In genomic region chr10:17721602-17722121, GRCm38 (mm10) we compare ENCODE assay signal across 7 mouse cellular contexts. TPM values are rescaled to one million over a fixed set of nuclear protein-coding genes. Genes with fewer than 3 reads are reported as not detected.
DNase-seq lines count a peak whose midpoint lies in the region; ATAC-seq and TF ChIP-seq lines count a peak whose summit lies in the region.

No protein-coding gene starts in this region.

- peak; percentile 34 to 57 for DNase-seq in thymus, postnatal 10 days (ENCODE audit: low spot score in 2 of 2)
- DNase-seq in thymus, postnatal 25 days, result no peak
- peak; percentile 93 for DNase-seq in brain, embryonic 14.5 days (ENCODE audit: low read depth)
- peak; percentile 29 for DNase-seq in gastrocnemius, postnatal 10 days
- DNase-seq in induced T-regulatory cell, adult 2 months (ENCODE audit: low read depth), result peak; percentile 79
- peak; percentile 37 for DNase-seq in liver, postnatal 0 days

- 0% methylated on average over 21 of the region's 21 CpGs for whole genome bisulfite sequencing in liver, postnatal 0 days (ENCODE audit: insufficient replicate concordance)
- WGBS in neural tube, embryonic 15.5 days, result under 1% methylated on average over 21 of the region's 21 CpGs

- peak overlapping the region; percentile 77 for H3K4me3 ChIP-seq in liver, postnatal 0 days (ENCODE audit: low read depth, low read length)
- H3K4me3 ChIP-seq in neural tube, embryonic 15.5 days (replicated peaks), result peak overlapping the region; percentile 94

- TF ChIP-seq EP300 in liver, postnatal 0 days (IDR thresholded peaks at IDR 0.05; ENCODE audit: low read depth), result no peak

- peak; percentile 1 for ATAC-seq in liver, postnatal 0 days
- peak; percentile 3 for ATAC-seq in neural tube, embryonic 15.5 days (ENCODE audit: low FRiP score)

- no peaks in the 10 kb centered on the region for H3K36me3 ChIP-seq in liver, postnatal 0 days (replicated peaks; ENCODE audit: insufficient read depth, low read length)
- H3K36me3 ChIP-seq in neural tube, embryonic 15.5 days, result no peaks in the 10 kb centered on the region

- H3K9ac ChIP-seq in liver, postnatal 0 days (replicated peaks), result peak overlapping the region; percentile 86
- H3K9ac ChIP-seq in neural tube, embryonic 15.5 days (replicated peaks), result peak overlapping the region; percentile 89

- TF ChIP-seq CTCF in brain, embryonic 14.5 days (IDR thresholded peaks at IDR 0.05; ENCODE audit: borderline replicate concordance, extremely low read depth, insufficient read depth, insufficient read length), result no peak
- TF ChIP-seq CTCF in liver, postnatal 0 days (IDR thresholded peaks at IDR 0.05; ENCODE audit: low read depth), result no peak

- H3K4me1 ChIP-seq in liver, postnatal 0 days (ENCODE audit: insufficient read depth), result peaks cover 23% of the 10 kb centered on the region
- peaks cover 11% of the 10 kb centered on the region for H3K4me1 ChIP-seq in neural tube, embryonic 15.5 days

- no peaks in the 10 kb centered on the region for H3K27me3 ChIP-seq in liver, postnatal 0 days (ENCODE audit: insufficient read depth, low read length)
- no peaks in the 10 kb centered on the region for H3K27me3 ChIP-seq in neural tube, embryonic 15.5 days (replicated peaks)

- no peak for TF ChIP-seq POLR2A in brain, embryonic 14.5 days (IDR thresholded peaks at IDR 0.05; ENCODE audit: borderline replicate concordance, extremely low read depth, insufficient read depth, insufficient read length, poor library complexity, severe bottlenecking)

- peak overlapping the region; percentile 96 for H3K27ac ChIP-seq in liver, postnatal 0 days (ENCODE audit: low read depth)
- peak overlapping the region; percentile 100 for H3K27ac ChIP-seq in neural tube, embryonic 15.5 days (replicated peaks)

- no peaks in the 10 kb centered on the region for H3K9me3 ChIP-seq in liver, postnatal 0 days (ENCODE audit: low read length)
- H3K9me3 ChIP-seq in neural tube, embryonic 15.5 days (replicated peaks), result no peaks in the 10 kb centered on the region

- peak overlapping the region; percentile 93 for H3K4me2 ChIP-seq in liver, postnatal 0 days (ENCODE audit: low read depth, low read length)
- H3K4me2 ChIP-seq in neural tube, embryonic 15.5 days, result peak overlapping the region; percentile 78

RNA-seq across cellular contexts. Expression of gene Cited2, which starts 1.4 kb away (rescaled TPM):
- 105 and 113 TPM in 2 replicates for polyA plus RNA-seq in brain, embryonic 14.5 days (2012; rRNA removed)
- total RNA-seq in gastrocnemius, postnatal 10 days (2021), result 10 to 100 TPM; 31.6 to 35.8 TPM
- 17.0 and 17.1 TPM in 2 replicates for polyA plus RNA-seq in liver, postnatal 0 days (2015; fragmentation: Nextera tagmentation; extraction: Ambion mirVana)
- 66.5 and 72.7 TPM in 2 replicates for polyA plus RNA-seq in neural tube, embryonic 15.5 days (2015; fragmentation: Nextera tagmentation; extraction: Ambion mirVana)
